In the genomic region with DNA sequence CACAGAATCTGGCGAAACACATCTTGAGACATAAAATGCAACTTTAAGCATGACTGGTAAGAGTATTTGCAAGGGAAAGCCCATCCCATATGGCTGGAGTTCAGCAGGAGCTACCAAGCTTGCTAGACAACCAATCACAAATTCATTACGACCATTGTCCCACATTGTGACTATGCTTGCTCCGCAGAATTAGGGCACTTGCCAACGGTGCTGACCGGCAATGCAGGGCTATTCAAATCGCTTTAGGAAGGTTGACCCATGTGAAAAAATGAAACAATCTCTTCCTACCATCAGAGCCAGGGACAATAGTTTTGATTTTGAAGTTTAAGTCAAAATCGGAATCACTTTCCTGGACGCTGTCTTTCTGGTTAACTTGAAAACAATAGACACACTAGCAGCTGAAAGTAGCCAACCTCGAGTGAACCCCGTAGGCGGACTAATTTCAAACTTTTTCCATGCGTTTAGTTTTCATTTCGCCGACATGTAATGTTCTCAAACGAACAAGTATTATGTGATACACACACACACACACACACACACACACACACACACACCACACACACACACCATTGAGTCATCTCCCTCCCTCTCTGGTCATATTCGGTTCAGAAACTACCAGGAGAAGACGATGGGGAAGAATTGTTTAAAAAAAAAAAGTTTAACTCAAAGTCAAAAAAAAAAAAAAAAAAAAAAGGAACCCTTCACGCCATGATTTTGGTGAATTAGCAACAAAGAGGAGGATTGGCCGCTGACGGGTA, we compare ENCODE assay signal across 8 mouse cellular contexts. TPM values are rescaled to one million over a fixed set of nuclear protein-coding genes. Genes with fewer than 3 reads are reported as not detected.
DNase-seq lines count a peak whose midpoint lies in the region; ATAC-seq and TF ChIP-seq lines count a peak whose summit lies in the region.

A gene (plus strand): TSS at position 701 of the 758 bp plus-strand sequence.

- peaks cover 12% of the 10 kb centered on the region for H3K79me2 ChIP-seq in CH12.LX (replicated peaks; ENCODE audit: control insufficient read depth, extremely low read depth, insufficient read depth, poor library complexity, severe bottlenecking)

- no peak for ATAC-seq in embryonic facial prominence, embryonic 15.5 days (ENCODE audit: insufficient number of reproducible peaks, low FRiP score, low TSS enrichment, low read depth)
- no peak for ATAC-seq in heart, embryonic 13.5 days (ENCODE audit: extremely low read depth, insufficient number of reproducible peaks, low FRiP score, low TSS enrichment)
- no peak for ATAC-seq in kidney, embryonic 16.5 days (ENCODE audit: low FRiP score, low TSS enrichment)
- no peak for ATAC-seq in liver, embryonic 15.5 days (ENCODE audit: insufficient read depth)
- 0 out of 2 replicates have a peak, but pooled peaks have one; percentile 13 for ATAC-seq in neural tube, embryonic 11.5 days (ENCODE audit: insufficient read depth, low FRiP score, low TSS enrichment)

- H3K36me3 ChIP-seq in CH12.LX (replicated peaks in 1 of 2; ENCODE audit: control insufficient read depth in 1 of 2, insufficient read depth in 1 of 2, low read length in 1 of 2), result no peaks in the 10 kb centered on the region
- H3K36me3 ChIP-seq in embryonic facial prominence, embryonic 15.5 days, result no peaks in the 10 kb centered on the region
- H3K36me3 ChIP-seq in heart, embryonic 13.5 days, result no peaks in the 10 kb centered on the region
- H3K36me3 ChIP-seq in kidney, embryonic 16.5 days (ENCODE audit: insufficient read depth, low read length), result no peaks in the 10 kb centered on the region
- H3K36me3 ChIP-seq in liver, embryonic 15.5 days (replicated peaks), result no peaks in the 10 kb centered on the region
- H3K36me3 ChIP-seq in neural tube, embryonic 11.5 days (ENCODE audit: control insufficient read depth, insufficient read depth, low read length), result no peaks in the 10 kb centered on the region

- H3K27ac ChIP-seq in CH12.LX (ENCODE audit: insufficient read depth, low read depth), result peak within 1 kb of the TSS; percentile 80
- peak within 1 kb of the TSS; percentile 94 for H3K27ac ChIP-seq in embryonic facial prominence, embryonic 15.5 days (replicated peaks)
- H3K27ac ChIP-seq in heart, embryonic 13.5 days (replicated peaks), result peak within 1 kb of the TSS; percentile 99
- H3K27ac ChIP-seq in kidney, embryonic 16.5 days (ENCODE audit: low read length), result peak within 1 kb of the TSS; percentile 95
- H3K27ac ChIP-seq in liver, embryonic 15.5 days (replicated peaks), result peak within 1 kb of the TSS; percentile 95
- peak within 1 kb of the TSS; percentile 92 for H3K27ac ChIP-seq in neural tube, embryonic 11.5 days (ENCODE audit: low read depth, low read length)

- in situ Hi-C loops in CH12.LX (cut with MboI; ENCODE audit: low pct_ligation_motif_present, low pct_unique_long_range_greater_than_20kb, low sequenced_read_pairs), result no loop called here

- H3K4me2 ChIP-seq in CH12.LX (ENCODE audit: insufficient read depth, low read depth, poor library complexity, severe bottlenecking), result peak within 1 kb of the TSS; percentile 100
- peak within 1 kb of the TSS; percentile 92 for H3K4me2 ChIP-seq in embryonic facial prominence, embryonic 15.5 days (replicated peaks)
- H3K4me2 ChIP-seq in heart, embryonic 13.5 days, result peak within 1 kb of the TSS; percentile 97
- H3K4me2 ChIP-seq in kidney, embryonic 16.5 days (replicated peaks; ENCODE audit: low read depth, low read length), result peak within 1 kb of the TSS; percentile 96
- H3K4me2 ChIP-seq in liver, embryonic 15.5 days, result peak within 1 kb of the TSS; percentile 97
- H3K4me2 ChIP-seq in neural tube, embryonic 11.5 days (ENCODE audit: low read depth), result peak within 1 kb of the TSS; percentile 90

- H3K9ac ChIP-seq in CH12.LX (ENCODE audit: insufficient read depth, low read depth), result peak within 1 kb of the TSS; percentile 57
- H3K9ac ChIP-seq in embryonic facial prominence, embryonic 15.5 days, result peak within 1 kb of the TSS; percentile 90
- H3K9ac ChIP-seq in heart, embryonic 13.5 days, result peak within 1 kb of the TSS; percentile 97
- H3K9ac ChIP-seq in kidney, embryonic 16.5 days (replicated peaks; ENCODE audit: low read length), result peak within 1 kb of the TSS; percentile 95
- peak within 1 kb of the TSS; percentile 92 for H3K9ac ChIP-seq in liver, embryonic 15.5 days
- peak within 1 kb of the TSS; percentile 91 for H3K9ac ChIP-seq in neural tube, embryonic 11.5 days (ENCODE audit: low read length)

- no peak for TF ChIP-seq RAD21 in CH12.LX (IDR thresholded peaks at IDR 0.05; ENCODE audit: low read depth, low read length)

- TF ChIP-seq CTCF in CH12.LX (conservative IDR thresholded peaks at IDR 0.05 in 1 of 2, IDR thresholded peaks at IDR 0.05 in 1 of 2; ENCODE audit: low read depth in 2 of 2, low read length in 2 of 2), result no peak

- peak within 1 kb of the TSS; percentile 77 to 95 (median 78) for H3K4me3 ChIP-seq in CH12.LX (replicated peaks in 1 of 3; ENCODE audit: low read depth in 2 of 3, low read length in 2 of 3, poor library complexity in 1 of 3)
- H3K4me3 ChIP-seq in embryonic facial prominence, embryonic 15.5 days (replicated peaks), result peak within 1 kb of the TSS; percentile 81
- H3K4me3 ChIP-seq in heart, embryonic 13.5 days, result peak within 1 kb of the TSS; percentile 91
- H3K4me3 ChIP-seq in kidney, embryonic 16.5 days (ENCODE audit: low read length), result peak within 1 kb of the TSS; percentile 82
- peak within 1 kb of the TSS; percentile 92 for H3K4me3 ChIP-seq in liver, embryonic 15.5 days (replicated peaks)
- peak within 1 kb of the TSS; percentile 89 for H3K4me3 ChIP-seq in neural tube, embryonic 11.5 days (ENCODE audit: low read depth, low read length)

- DNase-seq in CH12.LX (ENCODE audit: extremely low read depth), result no peak
- DNase-seq in adrenal gland, postnatal 14 days, result peak; percentile 77
- no peak for DNase-seq in neural tube, embryonic 11.5 days (ENCODE audit: low spot score)
- no peak for DNase-seq in frontal cortex, postnatal 14 days (ENCODE audit: low spot score in 2 of 2)

- dilution Hi-C loops in CH12.LX (cut with MboI; ENCODE audit: extremely low pct_ligation_motif_present, extremely low pct_unique_long_range_greater_than_20kb, low sequenced_read_pairs), result no loop called here

- H3K4me1 ChIP-seq in CH12.LX (ENCODE audit: control insufficient read depth in 1 of 2, insufficient read depth in 2 of 2), result peaks cover 0 to 24% of the 10 kb centered on the region in 2 experiments; a peak in 2 of 4 replicates
- H3K4me1 ChIP-seq in embryonic facial prominence, embryonic 15.5 days, result peaks cover 21% of the 10 kb centered on the region
- H3K4me1 ChIP-seq in heart, embryonic 13.5 days, result peaks cover 32% of the 10 kb centered on the region
- H3K4me1 ChIP-seq in kidney, embryonic 16.5 days (ENCODE audit: insufficient read depth, low read length), result peaks cover 27% of the 10 kb centered on the region
- peaks cover 37% of the 10 kb centered on the region for H3K4me1 ChIP-seq in liver, embryonic 15.5 days (replicated peaks)
- H3K4me1 ChIP-seq in neural tube, embryonic 11.5 days (ENCODE audit: control insufficient read depth, insufficient read depth, low read length), result peaks cover 5% of the 10 kb centered on the region; the same call in 1 of the 2 replicates

- 2% methylated on average over 20 of the region's 20 CpGs for WGBS in embryonic facial prominence, embryonic 15.5 days
- 3% methylated on average over 20 of the region's 20 CpGs for WGBS in heart, embryonic 13.5 days
- 3% methylated on average over 20 of the region's 20 CpGs for WGBS in kidney, embryonic 16.5 days
- 2% methylated on average over 20 of the region's 20 CpGs for WGBS in liver, embryonic 15.5 days (ENCODE audit: insufficient replicate concordance)
- WGBS in neural tube, embryonic 11.5 days, result 3% methylated on average over 20 of the region's 20 CpGs

- H3K27me3 ChIP-seq in CH12.LX (replicated peaks), result no peaks in the 10 kb centered on the region
- H3K27me3 ChIP-seq in embryonic facial prominence, embryonic 15.5 days, result no peaks in the 10 kb centered on the region
- no peaks in the 10 kb centered on the region for H3K27me3 ChIP-seq in heart, embryonic 13.5 days (replicated peaks)
- H3K27me3 ChIP-seq in kidney, embryonic 16.5 days (ENCODE audit: insufficient read depth, low read length), result no peaks in the 10 kb centered on the region
- no peaks in the 10 kb centered on the region for H3K27me3 ChIP-seq in liver, embryonic 15.5 days
- H3K27me3 ChIP-seq in neural tube, embryonic 11.5 days (ENCODE audit: control insufficient read depth, insufficient read depth, low read length), result no peaks in the 10 kb centered on the region

- peak; percentile 40; the same call in 1 of the 2 replicates for TF ChIP-seq EP300 in CH12.LX (IDR thresholded peaks at IDR 0.05; ENCODE audit: low read length)

- no peak for TF ChIP-seq POLR2A in CH12.LX (IDR thresholded peaks at IDR 0.05; ENCODE audit: low read depth, low read length)

- no peaks in the 10 kb centered on the region for H3K9me3 ChIP-seq in CH12.LX (replicated peaks; ENCODE audit: low read length)
- H3K9me3 ChIP-seq in embryonic facial prominence, embryonic 15.5 days (replicated peaks), result no peaks in the 10 kb centered on the region
- no peaks in the 10 kb centered on the region for H3K9me3 ChIP-seq in heart, embryonic 13.5 days
- H3K9me3 ChIP-seq in kidney, embryonic 16.5 days (ENCODE audit: low read length), result no peaks in the 10 kb centered on the region
- H3K9me3 ChIP-seq in liver, embryonic 15.5 days (replicated peaks), result no peaks in the 10 kb centered on the region
- H3K9me3 ChIP-seq in neural tube, embryonic 11.5 days (ENCODE audit: control insufficient read depth, low read length), result no peaks in the 10 kb centered on the region

TF ChIP-seq in CH12.LX, 34 proteins besides CTCF, POLR2A, EP300 and RAD21 (continues in another document):
- TF ChIP-seq CHD2 (IDR thresholded peaks at IDR 0.05; ENCODE audit: low read length), result no peak
- no peak for TF ChIP-seq GABPA (IDR thresholded peaks at IDR 0.05; ENCODE audit: insufficient replicate concordance, low read depth, low read length)
- no peak for TF ChIP-seq NRF1 (IDR thresholded peaks at IDR 0.05; ENCODE audit: low read depth, low read length)
- TF ChIP-seq SIN3A (IDR thresholded peaks at IDR 0.05; ENCODE audit: low read length), result peak; percentile 68
- TF ChIP-seq USF1 (IDR thresholded peaks at IDR 0.05; ENCODE audit: low read depth, low read length), result no peak
- no peak for TF ChIP-seq MYC (IDR thresholded peaks at IDR 0.05; ENCODE audit: low read depth, low read length)
- no peak for TF ChIP-seq ZMIZ1 (IDR thresholded peaks at IDR 0.05; ENCODE audit: low read depth, low read length)

RNA-seq across cellular contexts. Expression of the gene that starts here (rescaled TPM):
- 3.6 and 3.9 TPM in 2 replicates for total RNA-seq in CH12.LX (2012; rRNA removed)
- total RNA-seq in CH12.LX (2014; rRNA removed), result 4.6 and 5.0 TPM in 2 replicates
- polyA plus RNA-seq in CH12.LX (2012; ENCODE audit: insufficient read length, low read depth), result 4.1 and 4.6 TPM in 2 replicates
- 65.7 and 67.0 TPM in 2 replicates for total RNA-seq in adrenal gland, postnatal 14 days (2021)
- 6.9 and 7.0 TPM in 2 replicates for polyA plus RNA-seq in embryonic facial prominence, embryonic 15.5 days (2015; fragmentation: Nextera tagmentation; extraction: Ambion mirVana)
- polyA plus RNA-seq in heart, embryonic 13.5 days (2015; fragmentation: Nextera tagmentation; extraction: Ambion mirVana), result 7.4 and 8.1 TPM in 2 replicates
- 3.8 and 3.9 TPM in 2 replicates for polyA plus RNA-seq in kidney, embryonic 16.5 days (2015; fragmentation: Nextera tagmentation; extraction: Ambion mirVana)
- polyA plus RNA-seq in liver, embryonic 15.5 days (2015; fragmentation: Nextera tagmentation; extraction: Ambion mirVana), result 4.2 and 5.5 TPM in 2 replicates
- polyA plus RNA-seq in neural tube, embryonic 11.5 days (2014; fragmentation: Nextera tagmentation; extraction: Ambion mirVana), result 4.4 and 5.2 TPM in 2 replicates

Comparison
In these comparisons a context has a peak if more than half of its experiments do, and no peak if none do; other contexts are left out.
1. RNA of the gene that starts here (total RNA-seq): 65.7 to 67.0 TPM in adrenal gland, postnatal 14 days; 3.6 to 5.0 TPM in CH12.LX; every median in the first group is over 10 times any median in the second.
2. Peak in every context shown above with its lines, with median percentiles within 50 percentile points of each other: H3K27ac ChIP-seq, H3K4me2 ChIP-seq, H3K4me3 ChIP-seq and H3K9ac ChIP-seq.